8 mouse cellular contexts compared by ENCODE assay signal in genomic region chr4:148952328-148953222, GRCm38 (mm10).
DNase-seq lines count a peak whose midpoint lies in the region; ATAC-seq and TF ChIP-seq lines count a peak whose summit lies in the region.

No protein-coding gene starts in this region.

- peaks cover 21% of the 10 kb centered on the region for H3K27me3 ChIP-seq in heart, embryonic 14.5 days (ENCODE audit: control insufficient read depth, insufficient read depth, low read length)
- peaks cover 37% of the 10 kb centered on the region; the same call in 1 of the 2 replicates for H3K27me3 ChIP-seq in forebrain, embryonic 15.5 days
- H3K27me3 ChIP-seq in midbrain, embryonic 10.5 days (ENCODE audit: low read depth, poor library complexity, severe bottlenecking), result peaks cover 89% of the 10 kb centered on the region
- no peaks in the 10 kb centered on the region for H3K27me3 ChIP-seq in stomach, postnatal 0 days (ENCODE audit: control insufficient read depth, insufficient read depth, low read length)

- no peaks in the 10 kb centered on the region for H3K9me3 ChIP-seq in heart, embryonic 14.5 days (ENCODE audit: control insufficient read depth, low read length)
- H3K9me3 ChIP-seq in ES-E14 (ENCODE audit: control insufficient read depth, insufficient read depth, low read depth, low read length), result no peaks in the 10 kb centered on the region
- no peaks in the 10 kb centered on the region for H3K9me3 ChIP-seq in forebrain, embryonic 15.5 days
- H3K9me3 ChIP-seq in midbrain, embryonic 10.5 days (replicated peaks), result no peaks in the 10 kb centered on the region
- no peaks in the 10 kb centered on the region for H3K9me3 ChIP-seq in stomach, postnatal 0 days (ENCODE audit: control insufficient read depth, low read length)

- H3K27ac ChIP-seq in heart, embryonic 14.5 days (replicated peaks in 1 of 2; ENCODE audit: control insufficient read depth in 1 of 2, insufficient read depth in 1 of 2, low read depth in 2 of 2, low read length in 2 of 2), result no peak overlapping the region
- no peak overlapping the region for H3K27ac ChIP-seq in ES-E14 (ENCODE audit: insufficient read depth, low read depth, low read length, poor library complexity, severe bottlenecking)
- H3K27ac ChIP-seq in forebrain, embryonic 15.5 days (replicated peaks), result no peak overlapping the region
- peak overlapping the region; percentile 53; the same call in 1 of the 2 replicates for H3K27ac ChIP-seq in midbrain, embryonic 10.5 days (replicated peaks)
- 0 out of 2 replicates have a peak overlapping the region, but pooled peaks have one; percentile 18 for H3K27ac ChIP-seq in stomach, postnatal 0 days (replicated peaks)

- 26% methylated on average over 67 of the region's 69 CpGs for WGBS in heart, embryonic 14.5 days
- 2% methylated on average over 68 of the region's 69 CpGs for WGBS in forebrain, embryonic 15.5 days
- WGBS in midbrain, embryonic 10.5 days, result 2% methylated on average over 66 of the region's 69 CpGs
- WGBS in stomach, postnatal 0 days, result 35% methylated on average over 47 of the region's 69 CpGs

- in situ Hi-C loops in ES-E14 (cut with MboI; ENCODE audit: low sequenced_read_pairs in 2 of 2, unreplicated experiment in 2 of 2), result no loop called here

- peaks cover 28 to 44% of the 10 kb centered on the region in 2 experiments for H3K4me1 ChIP-seq in heart, embryonic 14.5 days (ENCODE audit: control insufficient read depth in 2 of 2, insufficient read depth in 2 of 2, low read length in 2 of 2)
- H3K4me1 ChIP-seq in ES-E14 (ENCODE audit: control insufficient read depth in 2 of 2, insufficient read depth in 2 of 2, low read length in 2 of 2, poor library complexity in 1 of 2), result peaks cover 0 to 10% of the 10 kb centered on the region in 2 experiments; a peak in 1 of 4 replicates
- H3K4me1 ChIP-seq in forebrain, embryonic 15.5 days, result peaks cover 46% of the 10 kb centered on the region
- H3K4me1 ChIP-seq in midbrain, embryonic 10.5 days, result peaks cover 48% of the 10 kb centered on the region
- 0 out of 2 replicates have a peak, but pooled peaks cover 6% of the 10 kb centered on the region for H3K4me1 ChIP-seq in stomach, postnatal 0 days (replicated peaks; ENCODE audit: control insufficient read depth, insufficient read depth)

- TF ChIP-seq CTCF in stomach, postnatal 0 days (IDR thresholded peaks at IDR 0.05; ENCODE audit: low read depth), result no peak

- H3K4me2 ChIP-seq in heart, embryonic 14.5 days (ENCODE audit: low read length), result peak overlapping the region; percentile 55
- H3K4me2 ChIP-seq in forebrain, embryonic 15.5 days (replicated peaks), result peak overlapping the region; percentile 89
- H3K4me2 ChIP-seq in stomach, postnatal 0 days (replicated peaks; ENCODE audit: low read depth), result peak overlapping the region; percentile 25

- no peak for DNase-seq in heart, postnatal 36 days
- DNase-seq in ES-E14 (ENCODE audit: low read depth, low spot score), result no peak
- peak; percentile 62 for DNase-seq in midbrain, embryonic 10.5 days (ENCODE audit: low spot score)
- no peak for DNase-seq in stomach, postnatal 0 days (ENCODE audit: low spot score)
- DNase-seq in urinary bladder, postnatal 14 days (ENCODE audit: low spot score), result no peak
- DNase-seq in spleen, postnatal 36 days (ENCODE audit: low spot score in 2 of 2), result no peak

- H3K9ac ChIP-seq in heart, embryonic 14.5 days (ENCODE audit: low read length), result peak overlapping the region; percentile 42
- peak overlapping the region; percentile 0; the same call in 1 of the 2 replicates for H3K9ac ChIP-seq in ES-E14 (ENCODE audit: insufficient read depth, low read depth, low read length, poor library complexity, severe bottlenecking)
- H3K9ac ChIP-seq in forebrain, embryonic 15.5 days (replicated peaks), result peak overlapping the region; percentile 47
- H3K9ac ChIP-seq in stomach, postnatal 0 days (ENCODE audit: low read length), result no peak overlapping the region

- H3K36me3 ChIP-seq in heart, embryonic 14.5 days (ENCODE audit: control insufficient read depth, insufficient read depth, low read length), result peaks cover 64% of the 10 kb centered on the region
- H3K36me3 ChIP-seq in ES-E14 (ENCODE audit: control insufficient read depth, insufficient read depth, low read length, poor library complexity, severe bottlenecking), result no peaks in the 10 kb centered on the region; the same call in 1 of the 2 replicates
- H3K36me3 ChIP-seq in forebrain, embryonic 15.5 days, result no peaks in the 10 kb centered on the region
- H3K36me3 ChIP-seq in midbrain, embryonic 10.5 days, result peaks cover 13% of the 10 kb centered on the region
- peaks cover 21% of the 10 kb centered on the region for H3K36me3 ChIP-seq in stomach, postnatal 0 days (ENCODE audit: control insufficient read depth, insufficient read depth, low read length)

- intact Hi-C loops in heart, postnatal 36 days (cut with DNase I), result no loop called here

- no peak for TF ChIP-seq EP300 in stomach, postnatal 0 days (optimal IDR thresholded peaks at IDR 0.05)

- ATAC-seq in heart, embryonic 14.5 days (ENCODE audit: insufficient number of reproducible peaks, insufficient read depth, low FRiP score, low read depth), result no peak
- ATAC-seq in forebrain, embryonic 15.5 days (replicated peaks), result peak; percentile 54; the same call in 1 of the 2 replicates
- ATAC-seq in stomach, postnatal 0 days (ENCODE audit: low FRiP score, low TSS enrichment), result no peak

- peak overlapping the region; percentile 3 to 30; a peak in 3 of 4 replicates for H3K4me3 ChIP-seq in heart, embryonic 14.5 days (ENCODE audit: control insufficient read depth in 1 of 2, insufficient read depth in 1 of 2, low read depth in 1 of 2, low read length in 2 of 2)
- H3K4me3 ChIP-seq in ES-E14 (ENCODE audit: insufficient read depth in 1 of 2, low read depth in 1 of 2, low read length in 2 of 2, poor library complexity in 1 of 2, severe bottlenecking in 1 of 2), result peak overlapping the region; percentile 42 to 47; a peak in 3 of 4 replicates
- H3K4me3 ChIP-seq in forebrain, embryonic 15.5 days, result peak overlapping the region; percentile 42
- H3K4me3 ChIP-seq in midbrain, embryonic 10.5 days, result peak overlapping the region; percentile 56
- H3K4me3 ChIP-seq in stomach, postnatal 0 days (ENCODE audit: low read depth, low read length), result peak overlapping the region; percentile 18

TF ChIP-seq in ES-E14, 5 proteins besides CTCF, POLR2A, EP300 and RAD21:
- TF ChIP-seq ZNF384 (IDR thresholded peaks at IDR 0.05; ENCODE audit: low read depth, low read length) (no peak), ZC3H11A (IDR thresholded peaks at IDR 0.05; ENCODE audit: borderline replicate concordance, low read depth, low read length) (no peak), HCFC1 (IDR thresholded peaks at IDR 0.05; ENCODE audit: borderline replicate concordance, insufficient read depth, low read length) (no peak), MAFK (IDR thresholded peaks at IDR 0.05; ENCODE audit: insufficient read depth, low read depth, low read length) (no peak), CHD2 (IDR thresholded peaks at IDR 0.05; ENCODE audit: low read depth, low read length) (no peak)

Comparison
In these comparisons a context has a peak if more than half of its experiments do, and no peak if none do; other contexts are left out.
1. H3K27ac ChIP-seq: peak in midbrain, embryonic 10.5 days (single experiment) and stomach, postnatal 0 days (single experiment); none in heart, embryonic 14.5 days (0 of 2), ES-E14 (single experiment) and forebrain, embryonic 15.5 days (single experiment).
2. H3K4me2 ChIP-seq: peak in every context shown above with its lines; median percentile 89 in forebrain, embryonic 15.5 days; 55 in heart, embryonic 14.5 days; 25 in stomach, postnatal 0 days.
3. Peak in every context shown above with its lines, with median percentiles within 50 percentile points of each other: H3K4me3 ChIP-seq.